Mouse (Mus musculus): ENCODE measurements around the gene Dcaf1. TPM values are rescaled to one million over a fixed set of nuclear protein-coding genes. Genes with fewer than 3 reads are reported as not detected.

Gene Dcaf1
- polyA plus RNA-seq, 1 experiment from 2014 or later = 23.2 TPM

- Histone ChIP-seq H3K27ac (ENCODE audit: low read length) (peak overlapping the region; percentile 87), H3K36me3 (ENCODE audit: control insufficient read depth, insufficient read depth, low read length) (no peaks in the 10 kb centered on the region)
- no peak for ATAC-seq
These were observed 32.3 kb upstream of the Dcaf1 start for GRCm38 (mm10) chr9:106789363-106789762.

GRCm38 (mm10) chr9:106790831-106791230 is 30.8 kb upstream of the Dcaf1 start:
- H3K27me3 ChIP-seq (ENCODE audit: control insufficient read depth, insufficient read depth, low read depth, low read length) = no peaks in the 10 kb centered on the region
- 88% methylated on average over 6 of the region's 6 CpGs for WGBS
- H3K9ac ChIP-seq (ENCODE audit: low read depth, low read length) = no peak overlapping the region
- ATAC-seq = no peak
- no peaks in the 10 kb centered on the region for H3K9me3 ChIP-seq (replicated peaks; ENCODE audit: control insufficient read depth, low read length, poor library complexity, severe bottlenecking)
- H3K36me3 ChIP-seq (ENCODE audit: control insufficient read depth, insufficient read depth, low read length) = no peaks in the 10 kb centered on the region
- H3K4me2 ChIP-seq (ENCODE audit: low read length) = no peak overlapping the region
- peaks cover 23% of the 10 kb centered on the region for H3K4me1 ChIP-seq (ENCODE audit: control insufficient read depth, insufficient read depth, low read length)
- H3K4me3 ChIP-seq (ENCODE audit: low read depth, low read length) = no peak overlapping the region
- H3K27ac ChIP-seq (ENCODE audit: low read length) = no peak overlapping the region

More at GRCm38 (mm10) chr9:106789363-106789762, 32.3 kb upstream of the Dcaf1 start:
- 17% methylated on average over 10 of the region's 10 CpGs for WGBS
- Histone ChIP-seq H3K4me2 (ENCODE audit: low read length) (peak overlapping the region; percentile 97), H3K9ac (ENCODE audit: low read depth, low read length) (peak overlapping the region; percentile 100), H3K4me3 (ENCODE audit: low read depth, low read length) (peak overlapping the region; percentile 100), H3K27me3 (ENCODE audit: control insufficient read depth, insufficient read depth, low read depth, low read length) (no peaks in the 10 kb centered on the region), H3K9me3 (replicated peaks; ENCODE audit: control insufficient read depth, low read length, poor library complexity, severe bottlenecking) (no peaks in the 10 kb centered on the region), H3K4me1 (ENCODE audit: control insufficient read depth, insufficient read depth, low read length) (peaks cover 23% of the 10 kb centered on the region)

- ATAC-seq = no peak
- H3K9ac ChIP-seq (ENCODE audit: low read depth, low read length) = no peak overlapping the region
- no peaks in the 10 kb centered on the region for H3K36me3 ChIP-seq (ENCODE audit: control insufficient read depth, insufficient read depth, low read length)
- WGBS = 74% methylated on average over 4 of the region's 4 CpGs
- H3K9me3 ChIP-seq (replicated peaks; ENCODE audit: control insufficient read depth, low read length, poor library complexity, severe bottlenecking) = no peaks in the 10 kb centered on the region; the same call in 1 of the 2 replicates
- no peak overlapping the region for H3K4me3 ChIP-seq (ENCODE audit: low read depth, low read length)
- no peaks in the 10 kb centered on the region for H3K4me1 ChIP-seq (ENCODE audit: control insufficient read depth, insufficient read depth, low read length)
- no peak overlapping the region for H3K27ac ChIP-seq (ENCODE audit: low read length)
- no peak overlapping the region for H3K4me2 ChIP-seq (ENCODE audit: low read length)
- H3K27me3 ChIP-seq (ENCODE audit: control insufficient read depth, insufficient read depth, low read depth, low read length) = no peaks in the 10 kb centered on the region
These were observed 15.2 kb upstream of the Dcaf1 start for GRCm38 (mm10) chr9:106806503-106806902.

GRCm38 (mm10) chr9:106818191-106818590 is 3.5 kb upstream of the Dcaf1 start:
- Histone ChIP-seq H3K4me3 (ENCODE audit: low read depth, low read length) (no peak overlapping the region), H3K9ac (ENCODE audit: low read depth, low read length) (no peak overlapping the region), H3K9me3 (replicated peaks; ENCODE audit: control insufficient read depth, low read length, poor library complexity, severe bottlenecking) (no peaks in the 10 kb centered on the region), H3K4me2 (ENCODE audit: low read length) (no peak overlapping the region), H3K27ac (ENCODE audit: low read length) (no peak overlapping the region), H3K27me3 (ENCODE audit: control insufficient read depth, insufficient read depth, low read depth, low read length) (no peaks in the 10 kb centered on the region), H3K36me3 (ENCODE audit: control insufficient read depth, insufficient read depth, low read length) (no peaks in the 10 kb centered on the region), H3K4me1 (ENCODE audit: control insufficient read depth, insufficient read depth, low read length) (peaks cover 11% of the 10 kb centered on the region)
- no peak for ATAC-seq
- 72% methylated on average over 6 of the region's 6 CpGs for WGBS

GRCm38 (mm10) chr9:106819201-106819600 is 2.5 kb upstream of the Dcaf1 start:
- no peak for ATAC-seq
- no peaks in the 10 kb centered on the region for H3K27me3 ChIP-seq (ENCODE audit: control insufficient read depth, insufficient read depth, low read depth, low read length)
- H3K9ac ChIP-seq (ENCODE audit: low read depth, low read length) = no peak overlapping the region
- H3K4me3 ChIP-seq (ENCODE audit: low read depth, low read length) = no peak overlapping the region
- peaks cover 12% of the 10 kb centered on the region for H3K4me1 ChIP-seq (ENCODE audit: control insufficient read depth, insufficient read depth, low read length)
- no peak overlapping the region for H3K27ac ChIP-seq (ENCODE audit: low read length)
- WGBS = 100% methylated on average over 1 of the region's 1 CpGs
- no peak overlapping the region for H3K4me2 ChIP-seq (ENCODE audit: low read length)
- H3K36me3 ChIP-seq (ENCODE audit: control insufficient read depth, insufficient read depth, low read length) = no peaks in the 10 kb centered on the region
- no peaks in the 10 kb centered on the region for H3K9me3 ChIP-seq (replicated peaks; ENCODE audit: control insufficient read depth, low read length, poor library complexity, severe bottlenecking)

- ATAC-seq = no peak
- Histone ChIP-seq H3K27me3 (ENCODE audit: control insufficient read depth, insufficient read depth, low read depth, low read length) (no peaks in the 10 kb centered on the region), H3K9ac (ENCODE audit: low read depth, low read length) (peak overlapping the region; percentile 61; the same call in 1 of the 2 replicates), H3K36me3 (ENCODE audit: control insufficient read depth, insufficient read depth, low read length) (no peaks in the 10 kb centered on the region), H3K9me3 (replicated peaks; ENCODE audit: control insufficient read depth, low read length, poor library complexity, severe bottlenecking) (no peaks in the 10 kb centered on the region), H3K4me1 (ENCODE audit: control insufficient read depth, insufficient read depth, low read length) (peaks cover 12% of the 10 kb centered on the region), H3K4me2 (ENCODE audit: low read length) (peak overlapping the region; percentile 63), H3K27ac (ENCODE audit: low read length) (peak overlapping the region; percentile 60; the same call in 1 of the 2 replicates), H3K4me3 (ENCODE audit: low read depth, low read length) (peak overlapping the region; percentile 92)
- WGBS = 48% methylated on average over 15 of the region's 15 CpGs
These were observed 540 bp upstream of the Dcaf1 start for GRCm38 (mm10) chr9:106821050-106821617.

- ATAC-seq = peak; percentile 59
- 2% methylated on average over 32 of the region's 32 CpGs for WGBS
These were observed 869 bp downstream of the Dcaf1 start for GRCm38 (mm10) chr9:106822381-106823104.

GRCm38 (mm10) chr9:106840569-106840968 is 18.9 kb downstream of the Dcaf1 start:
- Histone ChIP-seq H3K4me3 (ENCODE audit: low read depth, low read length) (no peak overlapping the region), H3K9ac (ENCODE audit: low read depth, low read length) (no peak overlapping the region), H3K4me1 (ENCODE audit: control insufficient read depth, insufficient read depth, low read length) (no peaks in the 10 kb centered on the region), H3K27me3 (ENCODE audit: control insufficient read depth, insufficient read depth, low read depth, low read length) (no peaks in the 10 kb centered on the region), H3K27ac (ENCODE audit: low read length) (no peak overlapping the region), H3K9me3 (replicated peaks; ENCODE audit: control insufficient read depth, low read length, poor library complexity, severe bottlenecking) (no peaks in the 10 kb centered on the region), H3K36me3 (ENCODE audit: control insufficient read depth, insufficient read depth, low read length) (peaks cover 31% of the 10 kb centered on the region), H3K4me2 (ENCODE audit: low read length) (no peak overlapping the region)
- no peak for ATAC-seq
- 100% methylated on average over 1 of the region's 1 CpGs for WGBS

More at GRCm38 (mm10) chr9:106822381-106823104, 869 bp downstream of the Dcaf1 start:
- H3K9me3 ChIP-seq (replicated peaks; ENCODE audit: control insufficient read depth, low read length, poor library complexity, severe bottlenecking) = no peaks in the 10 kb centered on the region
- H3K27ac ChIP-seq (ENCODE audit: low read length) = peak overlapping the region; percentile 91
- H3K4me1 ChIP-seq (ENCODE audit: control insufficient read depth, insufficient read depth, low read length) = peaks cover 12% of the 10 kb centered on the region
- H3K4me2 ChIP-seq (ENCODE audit: low read length) = peak overlapping the region; percentile 97
- peak overlapping the region; percentile 85 for H3K9ac ChIP-seq (ENCODE audit: low read depth, low read length)
- peak overlapping the region; percentile 92 for H3K4me3 ChIP-seq (ENCODE audit: low read depth, low read length)
- H3K27me3 ChIP-seq (ENCODE audit: control insufficient read depth, insufficient read depth, low read depth, low read length) = no peaks in the 10 kb centered on the region
- no peaks in the 10 kb centered on the region for H3K36me3 ChIP-seq (ENCODE audit: control insufficient read depth, insufficient read depth, low read length)

- Histone ChIP-seq H3K36me3 (ENCODE audit: control insufficient read depth, insufficient read depth, low read length) (peaks cover 37% of the 10 kb centered on the region), H3K27ac (ENCODE audit: low read length) (no peak overlapping the region), H3K9me3 (replicated peaks; ENCODE audit: control insufficient read depth, low read length, poor library complexity, severe bottlenecking) (no peaks in the 10 kb centered on the region), H3K4me3 (ENCODE audit: low read depth, low read length) (no peak overlapping the region), H3K9ac (ENCODE audit: low read depth, low read length) (no peak overlapping the region), H3K4me1 (ENCODE audit: control insufficient read depth, insufficient read depth, low read length) (no peaks in the 10 kb centered on the region), H3K4me2 (ENCODE audit: low read length) (no peak overlapping the region), H3K27me3 (ENCODE audit: control insufficient read depth, insufficient read depth, low read depth, low read length) (no peaks in the 10 kb centered on the region)
- 96% methylated on average over 6 of the region's 6 CpGs for WGBS
- ATAC-seq = no peak
These were observed 21.1 kb downstream of the Dcaf1 start for GRCm38 (mm10) chr9:106842800-106843199.
